Mouse (Mus musculus): ENCODE results near the gene Cdkal1.

The Cdkal1 gene

DNA sequence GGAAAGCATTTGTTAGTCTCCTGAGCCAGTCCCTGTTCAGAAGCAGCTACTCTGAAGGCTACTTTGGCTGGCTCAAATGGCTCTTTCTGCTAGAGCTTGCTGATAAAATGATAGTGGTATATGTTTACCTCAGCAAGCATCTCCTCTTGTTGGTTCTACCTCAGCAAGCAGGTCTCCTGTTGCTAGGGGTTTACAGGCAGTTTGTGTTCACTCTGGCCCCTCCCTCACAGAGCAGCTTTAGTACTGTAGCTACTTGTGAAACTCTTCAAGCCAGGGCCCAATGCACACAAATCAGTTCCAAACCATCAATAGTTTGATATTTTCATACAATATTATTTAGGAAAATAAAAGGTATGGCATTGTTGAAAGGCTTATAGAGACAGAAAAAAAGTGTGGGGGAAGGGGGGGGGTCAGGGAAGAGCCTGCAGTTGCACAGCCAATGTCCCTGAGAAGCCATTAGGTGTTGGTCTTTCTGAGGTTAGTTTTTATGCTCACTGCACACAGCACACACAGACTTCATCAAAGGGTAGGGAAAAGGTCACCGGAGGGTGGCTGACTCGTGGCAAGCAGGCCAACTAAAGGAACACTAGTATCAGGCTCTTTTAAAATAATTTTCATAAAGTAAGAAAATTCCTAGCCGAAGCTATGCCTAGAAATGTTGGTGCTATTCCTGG, 499.9 kb downstream of the Cdkal1 start:
- DNase-seq (ENCODE audit: low read depth, low spot score): no peak

DNA sequence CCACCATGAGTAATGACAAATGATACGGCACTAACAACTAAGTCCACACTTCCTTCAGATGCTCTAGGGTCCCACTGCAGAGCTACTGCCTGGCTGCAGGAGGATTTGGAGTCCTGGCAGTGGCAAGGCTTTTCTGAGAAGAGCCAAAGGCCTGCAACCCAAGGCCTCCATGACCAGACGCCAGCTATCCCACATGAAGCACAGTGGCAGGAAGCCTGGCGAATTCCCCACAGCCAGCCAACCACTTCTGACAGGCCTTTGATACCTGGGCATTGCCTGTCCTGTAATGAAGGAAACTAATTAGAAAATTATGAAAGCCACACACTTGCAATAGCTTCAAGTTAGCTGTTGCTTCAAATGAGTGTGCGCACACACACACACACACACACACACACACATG, 500.5 kb downstream of the Cdkal1 start:
- no peak for DNase-seq (ENCODE audit: low read depth, low spot score)

DNA sequence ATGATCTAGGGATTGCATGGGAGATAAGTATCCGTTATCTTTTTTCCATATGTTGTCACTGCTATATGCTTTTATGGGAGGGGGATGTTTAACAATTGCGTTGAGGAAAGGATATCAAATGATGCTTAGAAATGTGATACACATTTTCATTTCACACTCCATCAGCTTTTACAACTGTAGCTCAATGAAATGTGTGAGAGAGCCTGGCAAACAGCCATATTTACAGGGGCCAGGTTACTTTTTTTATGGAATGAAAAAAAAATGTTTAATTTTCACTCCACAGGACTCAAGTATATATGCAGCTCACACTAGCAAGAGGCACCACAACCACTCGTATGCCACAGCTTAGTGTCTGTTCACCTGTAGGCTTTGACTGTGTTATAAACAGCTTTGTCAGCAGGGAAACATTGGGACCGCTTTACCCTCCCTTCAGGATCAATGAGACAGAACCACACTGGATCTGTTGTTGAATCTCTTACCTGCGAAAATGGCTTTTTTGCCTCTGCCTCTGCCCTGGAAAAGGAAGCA, 501.5 kb downstream of the Cdkal1 start:
- no peak for DNase-seq (ENCODE audit: low read depth, low spot score)

DNA sequence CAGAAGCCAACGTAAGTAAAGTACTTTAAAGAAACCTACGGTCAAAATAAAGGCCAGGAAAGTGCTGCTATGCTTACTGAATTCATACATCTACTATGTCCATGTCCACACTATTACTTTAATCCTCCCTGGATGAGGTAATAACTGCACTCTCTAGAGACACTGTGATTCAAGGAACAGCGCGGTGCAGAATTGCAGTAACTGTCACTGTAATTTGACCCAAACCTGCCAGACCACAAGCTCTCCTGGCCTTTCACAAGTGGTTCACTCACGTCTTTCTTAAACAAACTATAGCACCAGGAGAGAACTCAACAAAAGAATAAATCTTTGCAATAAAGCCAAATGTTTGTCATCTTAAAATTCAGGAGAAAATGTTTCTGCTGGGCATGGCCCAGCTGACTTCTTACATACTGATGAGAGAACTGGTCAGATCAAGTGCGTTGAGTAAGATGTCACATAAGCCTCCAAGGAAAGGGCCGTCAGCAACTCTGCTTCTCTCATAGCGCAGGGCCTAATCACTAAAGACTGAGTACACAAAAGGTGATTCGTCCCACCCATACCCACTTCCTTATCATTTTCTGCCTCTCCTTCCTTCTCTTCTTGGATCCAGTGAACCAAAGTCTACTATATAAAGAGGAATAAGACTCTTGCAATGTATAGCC, 504.3 kb downstream of the Cdkal1 start:
- no peak for DNase-seq (ENCODE audit: low read depth, low spot score)

DNA sequence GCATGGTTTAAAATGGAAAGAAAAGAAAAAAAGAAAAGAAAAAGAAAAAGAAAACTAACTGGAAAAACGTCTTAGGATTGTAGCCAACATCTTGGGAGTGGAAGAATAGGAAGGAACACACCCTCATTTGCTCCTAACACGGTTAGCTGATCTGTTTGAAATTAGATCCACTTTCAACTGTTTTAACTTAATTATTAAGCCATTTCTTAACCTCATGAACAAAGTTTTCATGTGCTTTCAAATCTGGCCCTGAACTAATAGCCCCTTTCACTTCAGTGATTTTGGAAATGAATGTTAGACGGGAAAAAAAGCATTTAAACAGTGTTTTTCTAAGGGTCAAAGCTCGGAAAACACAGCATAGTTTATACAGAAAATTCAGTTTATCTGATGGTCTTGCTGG, 505.5 kb downstream of the Cdkal1 start:
- DNase-seq (ENCODE audit: low read depth, low spot score): no peak

DNA sequence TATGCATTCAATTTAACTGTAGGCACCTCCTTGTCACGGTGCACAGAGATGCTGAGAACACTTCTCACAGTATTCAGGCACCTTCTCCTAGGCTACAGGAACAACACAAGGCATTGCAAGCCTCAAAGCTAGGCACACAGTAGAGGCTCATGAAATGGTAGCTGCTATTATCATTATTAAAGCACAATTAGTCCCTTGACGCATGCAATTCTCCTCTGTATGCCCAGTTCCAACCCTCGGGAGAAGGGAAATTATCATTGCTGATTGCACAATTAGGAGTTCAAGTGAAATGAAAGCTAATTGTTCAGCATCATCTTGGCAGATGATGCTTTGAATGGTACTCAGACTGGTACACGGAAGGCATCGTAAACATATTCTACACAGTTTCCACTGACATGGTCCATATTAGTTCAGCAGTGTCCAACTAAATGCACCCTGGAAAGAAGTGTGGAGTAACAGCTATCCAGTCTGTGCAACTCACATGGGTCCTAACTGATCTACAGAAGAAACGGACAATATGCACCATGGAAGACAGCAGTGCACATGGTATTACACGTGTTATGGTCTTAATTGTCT, 506.0 kb downstream of the Cdkal1 start:
- DNase-seq (ENCODE audit: low read depth, low spot score): no peak

DNA sequence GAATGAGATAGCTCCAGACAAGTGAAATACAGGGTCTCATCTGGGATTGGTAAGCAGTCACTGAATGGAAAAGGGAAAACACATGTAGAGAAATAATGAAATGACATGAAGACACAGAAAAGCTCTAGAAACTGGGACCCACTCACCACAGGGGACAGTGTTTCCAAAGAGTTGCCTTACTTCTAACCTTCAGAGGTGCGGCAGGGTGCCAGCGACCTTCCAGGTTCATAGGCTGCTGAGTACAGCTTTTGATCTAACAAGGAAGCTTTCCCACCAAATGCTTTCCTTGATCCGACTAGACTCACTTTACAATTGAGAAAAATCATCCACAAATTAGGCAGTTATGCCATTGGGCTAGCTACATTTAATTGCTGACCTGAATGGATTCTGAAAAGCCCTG, 507.1 kb downstream of the Cdkal1 start:
- DNase-seq (ENCODE audit: low read depth, low spot score): no peak

DNA sequence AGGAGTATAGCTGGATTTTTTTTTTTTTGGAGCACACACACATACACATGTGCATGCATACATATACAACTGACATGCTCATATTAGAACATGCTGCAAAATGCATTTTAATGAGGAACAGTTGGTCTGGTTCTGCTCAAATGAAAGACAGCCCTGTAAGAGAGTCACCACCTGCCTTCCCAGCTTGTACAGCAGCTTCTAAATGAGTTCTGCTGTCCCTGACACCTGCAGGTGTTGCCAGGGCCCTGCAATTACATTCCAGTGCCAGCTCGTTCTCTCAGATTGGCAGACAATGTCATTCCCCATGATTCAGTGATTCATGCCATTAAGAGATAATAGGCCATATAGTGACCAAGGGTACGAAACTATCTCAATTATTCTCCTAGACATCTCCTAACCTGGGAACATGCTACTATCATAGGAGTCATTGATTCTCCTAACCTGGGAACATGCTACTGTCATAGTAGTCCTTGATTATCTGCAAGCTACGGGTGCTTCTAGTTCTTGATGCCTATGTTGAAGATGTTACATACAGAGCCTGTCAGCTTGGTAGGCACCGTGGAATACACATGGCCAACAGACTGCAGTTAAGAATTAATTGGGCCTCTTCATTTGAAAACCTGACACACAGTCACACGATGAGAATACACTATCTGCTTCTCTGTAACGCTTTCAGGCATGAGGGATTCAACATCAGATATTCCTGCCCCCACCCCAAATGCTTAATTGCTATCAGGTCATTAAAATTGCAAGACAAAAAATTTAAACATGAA, 522.6 kb downstream of the Cdkal1 start:
- no peak for DNase-seq (ENCODE audit: low read depth, low spot score)

DNA sequence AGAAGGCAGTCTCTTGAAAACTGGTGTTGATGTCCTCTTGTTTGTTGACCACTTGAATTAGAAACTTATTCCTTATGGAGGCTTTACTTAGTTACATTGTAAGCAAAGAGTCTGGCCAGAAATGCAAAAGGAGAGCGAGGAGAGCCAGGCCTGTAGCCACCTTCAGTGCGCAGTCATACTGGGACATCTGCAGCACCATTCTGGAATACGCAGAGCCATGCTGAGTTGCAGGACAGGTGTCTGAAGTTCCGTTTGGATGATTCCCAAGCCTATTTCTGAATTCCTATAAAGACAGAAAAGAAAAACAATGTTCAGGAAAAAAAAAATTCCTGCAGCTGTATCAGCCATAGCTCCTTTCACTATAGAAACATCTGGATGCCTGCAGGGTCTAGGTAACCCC, 529.5 kb downstream of the Cdkal1 start:
- DNase-seq (ENCODE audit: low read depth, low spot score): no peak

DNA sequence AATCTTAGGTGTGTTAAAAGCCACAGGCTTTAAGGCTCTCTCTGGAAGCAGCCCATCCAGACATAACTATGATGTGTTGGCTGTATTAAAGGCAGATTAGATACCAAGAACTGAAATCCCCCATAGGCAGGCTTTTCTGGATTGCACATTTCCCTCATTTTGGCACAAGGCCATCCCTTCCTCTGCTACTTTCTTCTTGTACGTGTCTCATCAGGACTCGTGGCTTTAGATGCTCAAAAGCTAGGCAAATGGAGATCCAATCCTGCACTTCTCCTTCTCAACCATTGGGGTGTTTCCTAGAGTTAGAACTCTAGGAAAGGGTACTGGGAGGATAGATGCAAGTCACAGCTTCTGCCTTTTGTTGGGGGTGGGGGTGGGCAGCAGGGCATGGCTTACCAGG, 535.1 kb downstream of the Cdkal1 start:
- no peak for DNase-seq (ENCODE audit: low read depth, low spot score)

DNA sequence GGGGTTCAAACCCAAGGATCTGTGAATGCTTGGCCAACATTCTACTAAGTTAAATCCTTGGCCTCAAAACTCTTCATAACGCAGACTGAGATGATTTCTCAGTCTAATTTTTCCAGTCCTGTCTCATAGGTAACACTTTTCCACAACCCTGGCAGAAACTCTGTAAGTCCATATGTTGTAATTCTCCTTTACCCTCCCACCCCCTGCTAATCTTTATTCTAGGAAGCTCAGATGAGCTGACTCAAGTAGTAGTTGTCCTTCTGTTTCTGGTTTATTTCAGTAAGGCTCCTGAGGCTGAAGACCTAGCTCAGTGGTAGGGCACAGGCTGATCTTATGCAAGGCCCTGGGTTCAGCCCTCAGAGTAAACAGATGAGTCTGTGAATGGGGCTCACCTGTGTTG, 537.8 kb downstream of the Cdkal1 start:
- no peak for DNase-seq (ENCODE audit: low read depth, low spot score)

DNA sequence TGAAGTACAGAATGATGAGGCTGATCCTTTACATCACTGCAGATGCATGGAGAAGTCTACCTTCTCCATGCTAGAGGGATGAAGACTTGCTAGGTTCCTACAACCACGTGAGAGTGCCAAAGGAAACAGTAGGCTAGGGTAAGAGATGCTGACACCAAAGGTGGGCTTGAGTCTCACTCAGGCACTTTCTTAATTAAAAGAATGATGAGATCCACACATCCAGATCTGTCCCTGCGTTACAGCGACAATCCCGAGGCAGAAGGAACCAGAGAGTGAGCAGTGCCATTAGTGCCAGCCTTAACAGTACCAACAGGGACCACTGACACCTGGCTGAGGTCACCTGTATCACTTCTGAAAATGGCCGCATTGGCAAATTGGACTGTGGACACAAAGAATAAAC, 539.2 kb downstream of the Cdkal1 start:
- DNase-seq (ENCODE audit: low read depth, low spot score): no peak

DNA sequence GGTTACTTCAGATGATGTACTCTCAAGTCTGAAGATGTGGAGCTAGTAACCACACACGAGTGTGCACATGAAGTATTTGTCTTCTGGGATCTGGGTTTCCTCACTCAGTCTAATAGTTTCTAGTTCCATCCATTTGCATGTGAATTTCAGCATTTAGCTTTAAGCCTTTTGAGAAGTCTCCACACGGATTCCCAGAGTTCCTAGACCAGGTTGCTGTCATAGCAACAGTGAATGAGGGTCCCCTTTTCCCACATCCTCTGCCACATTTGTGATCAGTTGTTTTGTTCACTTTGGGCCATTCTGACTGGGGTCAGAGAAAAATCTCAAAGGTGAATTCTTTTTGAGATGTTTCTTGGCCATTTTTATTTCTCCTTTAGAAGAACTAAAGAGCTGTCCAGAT, 543.4 kb downstream of the Cdkal1 start:
- DNase-seq (ENCODE audit: low read depth, low spot score): no peak

DNA sequence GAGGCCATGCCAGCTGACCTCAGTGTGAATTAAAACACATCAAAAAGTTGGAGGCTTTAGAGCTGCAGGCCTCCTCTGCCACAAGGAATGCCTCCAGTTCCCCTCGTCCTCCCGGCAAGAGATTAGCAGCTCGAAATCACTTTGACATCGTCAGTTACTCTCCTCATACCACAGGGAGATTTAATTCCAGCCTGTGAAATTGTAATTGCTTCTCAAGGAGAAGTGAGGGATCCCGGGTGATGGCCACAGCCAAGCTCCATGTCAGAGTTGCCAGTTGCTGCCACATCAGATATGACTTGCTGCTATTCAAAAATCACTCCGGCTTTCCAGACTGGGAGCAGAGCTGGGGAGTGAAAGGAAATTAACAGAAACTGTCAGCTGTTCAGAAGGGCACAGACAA, 548.1 kb downstream of the Cdkal1 start:
- no peak for DNase-seq (ENCODE audit: low read depth, low spot score)

DNA sequence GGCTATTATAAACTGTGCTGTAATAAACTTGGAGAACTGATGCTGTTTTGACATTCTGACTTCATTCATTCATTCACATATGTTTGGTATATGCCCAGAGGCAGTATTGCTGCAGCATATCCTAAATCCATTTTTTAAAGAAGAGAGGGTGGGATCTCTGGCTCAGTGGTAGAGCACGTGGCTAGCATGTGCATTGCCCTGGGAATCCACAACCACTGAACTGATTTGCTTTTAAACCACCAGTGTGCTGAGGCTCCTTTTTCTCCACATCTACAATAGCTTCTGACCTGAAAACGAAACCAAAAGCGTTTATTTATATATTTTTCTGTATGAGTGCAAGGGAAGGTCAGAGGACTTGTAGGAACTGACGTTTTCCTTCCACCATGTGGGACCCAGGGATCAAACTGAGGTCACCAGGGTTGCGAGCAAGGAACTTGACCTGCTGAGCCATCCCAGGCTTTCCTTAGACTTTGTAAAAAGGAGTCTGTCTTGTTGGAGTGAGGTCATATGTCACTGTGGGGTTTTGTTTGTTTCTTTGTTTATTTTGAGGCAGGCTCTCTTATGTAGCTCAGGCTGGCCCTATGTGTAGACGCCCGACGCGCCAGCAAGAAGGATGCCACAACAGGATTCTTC, 562.8 kb downstream of the Cdkal1 start:
- peak; percentile 20 for DNase-seq (ENCODE audit: low read depth, low spot score)

DNA sequence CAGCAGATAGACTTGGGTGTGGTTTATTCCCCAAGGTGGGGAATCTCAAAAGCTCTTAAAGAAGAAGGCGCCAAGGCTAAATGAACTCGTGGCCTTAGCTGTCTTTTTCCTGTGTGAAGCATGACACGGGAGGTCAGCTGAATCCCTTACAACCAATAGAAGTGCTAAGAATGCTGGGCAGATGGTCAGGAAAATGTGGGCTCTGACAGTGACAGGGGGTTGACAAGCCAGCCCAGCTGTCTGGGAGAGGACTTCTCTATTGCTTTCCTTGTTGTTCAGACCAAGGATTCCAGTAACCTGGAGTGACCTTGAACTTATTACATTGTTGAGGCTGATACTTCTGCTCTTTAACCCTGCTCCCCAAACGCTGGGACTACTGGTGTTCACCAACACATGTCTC, 564.9 kb downstream of the Cdkal1 start:
- DNase-seq (ENCODE audit: low read depth, low spot score): no peak

DNA sequence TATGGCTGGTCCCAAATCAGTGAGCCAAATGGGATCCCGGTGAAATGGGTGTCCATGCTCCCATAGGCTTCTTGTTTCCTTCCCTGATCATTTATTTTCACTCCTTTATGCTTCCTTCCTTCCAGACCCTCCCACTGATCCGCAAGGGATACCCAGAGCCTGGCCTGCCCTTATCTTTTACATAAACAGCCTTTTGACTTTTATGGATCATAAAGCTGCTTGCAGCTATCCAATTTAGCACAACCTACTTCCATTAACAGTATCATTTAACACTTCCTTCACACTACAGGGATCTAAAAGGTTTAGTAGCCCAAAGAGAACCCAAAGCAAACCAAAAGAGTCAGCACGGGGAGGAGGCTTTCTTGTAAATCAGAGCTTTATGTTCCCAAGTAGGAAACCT, 570.4 kb downstream of the Cdkal1 start:
- DNase-seq (ENCODE audit: low read depth, low spot score): no peak

DNA sequence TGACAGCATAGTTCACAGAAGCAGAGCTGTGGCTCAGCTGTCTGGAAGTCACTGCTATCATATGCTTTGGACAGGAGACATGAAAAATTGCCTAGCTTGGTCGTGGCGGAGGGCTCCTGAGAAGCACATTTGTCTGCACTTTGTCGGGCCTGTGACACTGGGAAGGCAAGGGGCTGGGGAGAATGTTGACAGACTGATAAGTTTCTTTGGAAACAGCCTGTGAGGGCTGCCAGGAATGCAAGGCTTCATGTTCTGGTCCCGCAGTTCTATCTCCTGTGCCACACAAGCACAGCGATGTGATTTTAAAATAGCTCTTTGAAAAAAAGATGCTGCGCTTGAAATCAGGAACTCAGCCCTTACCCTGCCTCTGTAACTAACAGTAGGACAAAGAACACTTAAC, 573.9 kb downstream of the Cdkal1 start:
- no peak for DNase-seq (ENCODE audit: low read depth, low spot score)

DNA sequence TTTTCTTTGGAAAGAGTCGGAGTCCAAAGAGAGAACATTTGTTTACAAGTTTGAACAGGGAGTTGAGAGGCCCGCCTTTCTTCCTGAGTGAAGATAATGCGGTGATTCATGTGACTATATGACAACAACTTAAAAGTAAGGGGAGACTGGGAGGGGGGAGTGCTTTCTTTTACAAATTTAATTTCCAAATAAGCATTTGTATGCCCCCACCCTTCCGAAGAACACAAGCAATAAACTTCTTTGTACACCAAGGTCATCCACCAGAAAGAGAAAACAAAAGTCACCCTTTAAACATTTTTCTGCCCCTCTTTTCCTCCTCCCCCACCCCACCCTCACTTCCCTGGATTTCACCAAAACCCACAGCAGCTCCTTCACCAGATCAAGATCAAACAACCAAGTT, 577.3 kb downstream of the Cdkal1 start:
- no peak for DNase-seq (ENCODE audit: low read depth, low spot score)

DNA sequence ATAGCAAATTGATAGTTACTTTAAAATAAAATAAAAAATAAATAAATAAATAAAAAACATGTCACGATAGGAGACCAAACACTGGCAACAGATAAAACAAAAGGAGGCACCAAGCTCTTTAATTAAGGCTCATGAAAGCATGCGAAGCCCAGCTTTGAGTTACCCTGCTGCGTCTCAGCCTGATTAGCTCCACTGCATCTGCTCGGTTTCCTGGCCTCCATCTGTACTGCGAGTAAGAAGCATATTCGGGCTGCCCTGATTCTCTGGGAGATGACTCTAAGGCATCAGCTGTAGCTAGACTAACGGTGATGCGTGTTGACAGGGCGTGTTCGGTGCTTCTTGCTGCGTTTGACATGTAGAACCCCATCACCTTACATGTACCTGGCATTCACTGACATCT, 581.2 kb downstream of the Cdkal1 start:
- no peak for DNase-seq (ENCODE audit: low read depth, low spot score)

DNA sequence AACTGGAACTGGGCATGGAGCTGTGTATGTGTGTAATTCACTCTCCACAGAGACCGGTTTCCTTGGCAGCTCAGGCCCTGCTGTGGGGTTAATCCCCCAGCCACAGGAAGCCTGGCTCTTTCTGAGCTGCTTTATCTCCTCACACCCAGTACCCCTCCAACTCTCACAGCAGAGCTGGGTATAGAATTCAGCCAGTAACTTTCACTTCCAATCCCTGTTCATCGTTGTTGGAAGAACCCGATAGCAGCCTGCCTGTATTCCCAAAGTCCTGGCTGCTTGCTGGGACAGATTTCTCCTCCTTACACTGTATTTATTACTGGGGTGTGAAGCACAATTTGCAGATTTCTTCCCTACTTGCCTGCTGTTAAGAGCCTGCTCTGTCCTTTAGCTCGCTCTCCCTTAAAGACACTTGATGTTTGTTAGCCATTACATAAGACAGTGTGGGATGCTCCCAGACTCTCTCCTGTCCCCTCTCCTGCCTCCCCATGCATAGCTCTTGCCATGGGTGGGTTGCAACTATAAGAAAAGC, 581.7 kb downstream of the Cdkal1 start:
- no peak for DNase-seq (ENCODE audit: low read depth, low spot score)

DNA sequence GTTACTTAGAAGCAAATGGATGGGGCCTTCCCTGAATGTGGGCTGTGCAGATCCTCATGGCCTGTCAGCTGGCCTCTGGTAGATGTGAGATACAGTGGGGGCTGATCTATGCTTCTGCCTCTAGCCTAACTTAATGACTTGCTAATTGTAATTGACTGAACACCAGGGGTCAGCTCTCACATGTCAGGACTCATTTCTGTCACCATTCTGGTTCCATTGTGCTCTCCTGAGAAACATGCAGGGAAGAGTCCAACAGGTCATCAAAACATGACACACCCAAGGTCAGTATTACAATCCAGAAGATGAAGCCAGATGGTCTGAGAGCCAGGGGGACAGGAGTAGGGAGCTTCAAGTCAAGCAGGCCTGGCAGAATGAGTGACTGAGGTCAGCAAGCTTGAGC, 584.0 kb downstream of the Cdkal1 start:
- DNase-seq (ENCODE audit: low read depth, low spot score): no peak
